Mouse (Mus musculus) intestine, embryonic 14.5 days (tissue): ENCODE measurements at regions not wholly inside any gene's neighbourhood (a gene's known extent, or its start where the extent isn't known, plus 50 kb on each side); places are given as distances from the start of the nearest gene placed in this dataset.

ENCODE experiments used
- ATAC-seq: fragments of 200-750 bp; cut with Nextera tagmentation; replicated peaks from 2 replicates; pipeline ENCODE4 v1.8.0; 2017; ENCODE audit warnings: low read depth, moderate number of reproducible peaks, moderate TSS enrichment, moderate library complexity; ENCODE audit not compliant: low FRiP score, low TSS enrichment
- DNase-seq: peaks from one replicate; pipeline ENCODE4 v3.0.0-alpha.2; 2018; ENCODE audit warnings: low spot score
- H3K27ac ChIP-seq: fragments of 300-500 bp; sonication (generic); 2 replicates; pipeline ENCODE4 v1.5.1; 2014; ENCODE audit warnings: low read depth, mild to moderate bottlenecking, control low read depth
- H3K27me3 ChIP-seq: fragments of 300-500 bp; sonication (generic); replicated peaks from 2 replicates; pipeline ENCODE4 v1.6.1; 2014; ENCODE audit warnings: low read length, control low read depth; ENCODE audit not compliant: control insufficient read depth, insufficient read depth
- H3K36me3 ChIP-seq: fragments of 300-500 bp; sonication (generic); 2 replicates; pipeline ENCODE4 v1.6.1; 2014; ENCODE audit warnings: low read length, control low read depth; ENCODE audit not compliant: control insufficient read depth, insufficient read depth
- H3K4me1 ChIP-seq: fragments of 300-500 bp; sonication (generic); replicated peaks from 2 replicates; pipeline ENCODE4 v1.6.1; 2014; ENCODE audit warnings: low read length, control low read depth, mixed read lengths; ENCODE audit not compliant: control insufficient read depth, insufficient read depth
- H3K4me2 ChIP-seq: fragments of 300-500 bp; sonication (generic); 2 replicates; pipeline ENCODE4 v1.6.1; 2014; ENCODE audit warnings: low read length
- H3K4me3 ChIP-seq: fragments of 300-500 bp; sonication (generic); 2 replicates; pipeline ENCODE4 v1.5.1; 2014; ENCODE audit warnings: low read depth, low read length, control low read depth, mixed read lengths
- H3K9ac ChIP-seq: fragments of 300-500 bp; sonication (generic); 2 replicates; pipeline ENCODE4 v1.6.1; 2014; ENCODE audit warnings: mild to moderate bottlenecking, low read length
- H3K9me3 ChIP-seq: fragments of 300-500 bp; sonication (generic); 2 replicates; pipeline ENCODE4 v1.6.1; 2016; ENCODE audit warnings: low read length, control low read depth; ENCODE audit not compliant: control insufficient read depth
- WGBS: fragments of 180-500 bp; shearing (Covaris S2); extraction: QIAGEN DNeasy Blood & Tissue Kit; methylation state at CpG from one replicate; pipeline ENCODE4 v1.1.7; 2014; 5-methylcytosine and 5-hydroxymethylcytosine counted together

- no peak overlapping the region for H3K4me2 ChIP-seq
- H3K36me3 ChIP-seq, result no peaks in the 10 kb centered on the region
- H3K4me3 ChIP-seq, result no peak overlapping the region
- no peaks in the 10 kb centered on the region for H3K9me3 ChIP-seq
- DNase-seq (no peak), ATAC-seq (peak; percentile 57)
- no peak overlapping the region for H3K9ac ChIP-seq
- 56% methylated on average over 8 of the region's 8 CpGs for WGBS
- H3K27ac ChIP-seq, result no peak overlapping the region
- no peaks in the 10 kb centered on the region for H3K4me1 ChIP-seq
- no peaks in the 10 kb centered on the region for H3K27me3 ChIP-seq
Observed at GRCm38 (mm10) chr8:15840632-15841252, 794.9 kb upstream of the BB014433 start.

GRCm38 (mm10) chr8:15832752-15833151, 786.9 kb upstream of the BB014433 start:
- H3K4me2 ChIP-seq, result no peak overlapping the region
- DNase-seq, result no peak
- H3K27ac ChIP-seq, result no peak overlapping the region
- H3K9me3 ChIP-seq, result no peaks in the 10 kb centered on the region
- ATAC-seq, result peak; percentile 74
- no peak overlapping the region for H3K4me3 ChIP-seq
- no peaks in the 10 kb centered on the region for H3K36me3 ChIP-seq
- no peak overlapping the region for H3K9ac ChIP-seq
- no peaks in the 10 kb centered on the region for H3K4me1 ChIP-seq
- H3K27me3 ChIP-seq, result no peaks in the 10 kb centered on the region
- 70% methylated on average over 3 of the region's 3 CpGs for WGBS

- DNase-seq (no peak), ATAC-seq (no peak)
- 11% methylated on average over 5 of the region's 5 CpGs for WGBS
- Histone ChIP-seq H3K4me3 (no peak overlapping the region), H3K4me2 (no peak overlapping the region), H3K9me3 (no peaks in the 10 kb centered on the region), H3K36me3 (no peaks in the 10 kb centered on the region), H3K4me1 (no peaks in the 10 kb centered on the region), H3K27ac (no peak overlapping the region), H3K27me3 (no peaks in the 10 kb centered on the region), H3K9ac (no peak overlapping the region)
Observed at GRCm38 (mm10) chr8:15821579-15822191, 775.8 kb upstream of the BB014433 start.

- Histone ChIP-seq H3K4me1 (no peaks in the 10 kb centered on the region), H3K9ac (no peak overlapping the region), H3K27ac (no peak overlapping the region), H3K36me3 (no peaks in the 10 kb centered on the region), H3K4me2 (no peak overlapping the region), H3K27me3 (no peaks in the 10 kb centered on the region), H3K9me3 (no peaks in the 10 kb centered on the region), H3K4me3 (no peak overlapping the region)
- ATAC-seq (no peak), DNase-seq (no peak)
- WGBS, result 87% methylated on average over 4 of the region's 4 CpGs
Observed at GRCm38 (mm10) chr8:15788421-15788820, 742.5 kb upstream of the BB014433 start.
